Mouse (Mus musculus) olfactory bulb, adult 2 months (tissue): ENCODE measurements around the gene Dlgap4.

Source experiments
- CTCF ChIP-seq: fragments of 200-500 bp; IDR thresholded peaks from 2 replicates; pipeline ENCODE4 v1.5.1; 2012; ENCODE audit warnings: low read depth, mild to moderate bottlenecking, low read length, moderate library complexity; ENCODE audit not compliant: insufficient read depth
- POLR2A ChIP-seq: fragments of 200-500 bp; IDR thresholded peaks from 2 replicates; pipeline ENCODE4 v1.6.1; 2012; ENCODE audit warnings: mild to moderate bottlenecking, low read depth, low read length, moderate library complexity; ENCODE audit not compliant: insufficient read depth

DNA sequence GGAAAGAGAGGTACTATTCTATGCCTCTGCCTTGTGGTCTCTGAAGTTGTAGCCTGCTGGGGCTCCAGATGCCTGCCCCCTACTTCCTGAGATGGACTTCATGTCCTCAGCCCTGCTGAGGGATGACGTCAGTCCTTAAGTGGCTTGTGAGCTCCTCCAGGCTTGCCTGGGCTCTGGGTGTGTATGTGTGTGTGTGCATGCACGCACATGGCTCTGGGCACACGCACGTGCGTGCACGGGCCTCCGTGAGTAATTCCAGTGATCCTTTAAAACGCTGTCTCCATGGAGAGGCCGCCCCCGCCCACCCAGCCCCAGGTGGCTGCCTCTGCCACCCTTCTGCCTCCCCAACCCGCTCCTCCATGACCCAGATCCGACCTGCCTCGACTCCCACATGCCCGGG is 72.5 kb downstream of the Dlgap4 start:
- no peak for TF ChIP-seq POLR2A
- TF ChIP-seq CTCF: no peak
